Mouse (Mus musculus) heart, embryonic 15.5 days (tissue): ENCODE results near the gene Mfsd2a. TPM values are rescaled to one million over a fixed set of nuclear protein-coding genes. Genes with fewer than 3 reads are reported as not detected.
"Not testable (repeated sequence)": the region's sequence is repeated elsewhere in the genome, so short reads cannot be mapped to it uniquely, and the experiment has no call there.

Experiments used
- ATAC-seq: fragments of 200-750 bp; cut with Nextera tagmentation; replicated peaks from 2 replicates; pipeline ENCODE4 v1.8.0; 2017; ENCODE audit warnings: low read depth, moderate TSS enrichment; ENCODE audit not compliant: insufficient number of reproducible peaks, insufficient read depth, low FRiP score
- H3K27ac ChIP-seq: fragments of 300-500 bp; sonication (generic); 2 replicates; pipeline ENCODE4 v1.5.1; 2015; ENCODE audit warnings: mild to moderate bottlenecking, inconsistent platforms
- H3K27me3 ChIP-seq: fragments of 300-500 bp; sonication (generic); 2 replicates; pipeline ENCODE4 v1.6.1; 2015; ENCODE audit warnings: inconsistent platforms
- H3K36me3 ChIP-seq: fragments of 300-500 bp; sonication (generic); 2 replicates; pipeline ENCODE4 v1.6.1; 2015; ENCODE audit warnings: mild to moderate bottlenecking, inconsistent platforms
- H3K4me1 ChIP-seq: fragments of 300-500 bp; sonication (generic); replicated peaks from 2 replicates; pipeline ENCODE4 v1.6.1; 2015; ENCODE audit warnings: inconsistent platforms
- H3K4me2 ChIP-seq: fragments of 300-500 bp; sonication (generic); 2 replicates; pipeline ENCODE4 v1.6.1; 2015; ENCODE audit warnings: inconsistent platforms, mild to moderate bottlenecking, moderate library complexity
- H3K4me3 ChIP-seq: fragments of 300-500 bp; sonication (generic); 2 replicates; pipeline ENCODE4 v1.5.1; 2015; ENCODE audit warnings: mild to moderate bottlenecking, inconsistent platforms
- H3K9ac ChIP-seq: fragments of 300-500 bp; sonication (generic); 2 replicates; pipeline ENCODE4 v1.6.1; 2015; ENCODE audit warnings: mild to moderate bottlenecking, inconsistent platforms
- H3K9me3 ChIP-seq: fragments of 300-500 bp; sonication (generic); replicated peaks from 2 replicates; pipeline ENCODE4 v1.6.1; 2016; ENCODE audit warnings: inconsistent platforms
- WGBS: fragments of 180-500 bp; shearing (Covaris S2); methylation state at CpG from one replicate; pipeline ENCODE4 v1.1.7; 2015; ENCODE audit warnings: mixed read lengths; 5-methylcytosine and 5-hydroxymethylcytosine counted together
- polyA plus RNA-seq: library from polyadenylated mRNA; unstranded; fragments of >200 nt; fragmentation: Nextera tagmentation; extraction: Ambion mirVana; gene quantifications from 2 replicates; pipeline ENCODE4 v1.2.1, GENCODE M21; 2015

The Mfsd2a gene
- polyA plus RNA-seq, 1 experiment from 2014 or later: 0.37 TPM

DNA sequence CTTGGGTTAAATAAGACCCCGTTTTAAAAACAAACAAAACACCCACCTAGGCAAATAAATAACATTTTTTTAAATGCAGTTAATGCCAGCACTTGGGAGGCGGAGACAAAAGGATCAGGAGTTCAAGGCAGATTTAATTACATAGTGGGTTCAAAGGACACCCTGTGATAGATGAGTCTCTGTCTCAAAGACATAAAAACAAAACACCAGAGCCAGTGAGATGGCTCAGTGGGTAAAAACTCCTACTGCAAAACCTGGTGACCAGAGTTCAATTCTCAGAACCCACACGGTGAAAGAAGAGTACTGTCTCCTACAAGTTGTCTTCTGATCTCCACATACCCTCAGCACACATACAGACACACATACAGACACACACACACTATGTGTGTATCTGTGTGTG is 31.3 kb upstream of the Mfsd2a start:
- WGBS: 65% methylated on average over 3 of the region's 3 CpGs
- H3K9me3 ChIP-seq: no peaks in the 10 kb centered on the region
- H3K27ac ChIP-seq: no peak overlapping the region
- H3K4me2 ChIP-seq: no peak overlapping the region
- peaks cover 22% of the 10 kb centered on the region for H3K4me1 ChIP-seq
- H3K9ac ChIP-seq: no peak overlapping the region
- H3K27me3 ChIP-seq: peaks cover 25% of the 10 kb centered on the region
- no peak overlapping the region for H3K4me3 ChIP-seq
- ATAC-seq: no peak
- H3K36me3 ChIP-seq: no peaks in the 10 kb centered on the region

DNA sequence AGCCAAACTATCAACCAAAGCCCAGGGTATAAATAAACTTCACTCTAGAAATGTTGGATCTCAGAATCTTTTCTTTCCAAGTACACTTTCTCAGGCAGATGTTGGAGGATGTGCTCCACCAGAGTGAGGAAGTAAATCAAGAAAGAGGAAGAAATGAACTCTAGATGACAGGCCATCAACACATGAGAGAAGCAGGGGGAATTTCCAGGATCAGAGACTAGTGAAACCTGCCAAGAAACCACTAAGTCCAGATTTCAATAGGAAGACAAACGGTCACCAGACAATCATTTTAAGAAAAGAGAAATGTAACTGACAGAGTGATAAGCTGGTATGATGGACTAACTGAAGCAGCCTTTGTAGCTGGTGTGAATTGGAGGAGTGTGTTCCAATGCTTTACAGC is 30.2 kb upstream of the Mfsd2a start:
- H3K4me1 ChIP-seq: peaks cover 14% of the 10 kb centered on the region

GRCm38 (mm10) chr4:122988004-122988403 is 27.0 kb upstream of the Mfsd2a start:
- H3K4me3 ChIP-seq, H3K36me3 ChIP-seq, H3K4me1 ChIP-seq, H3K9me3 ChIP-seq, H3K27ac ChIP-seq, H3K4me2 ChIP-seq, ATAC-seq, H3K9ac ChIP-seq: not testable (repeated sequence)
- 42% methylated on average over 3 of the region's 3 CpGs for WGBS
- peaks cover 19% of the 10 kb centered on the region for H3K27me3 ChIP-seq

More for the DNA sequence above, 30.2 kb upstream of the Mfsd2a start:
- no peak overlapping the region for H3K9ac ChIP-seq
- WGBS: 55% methylated on average over 1 of the region's 1 CpGs
- H3K4me2 ChIP-seq: no peak overlapping the region
- ATAC-seq: no peak
- no peak overlapping the region for H3K4me3 ChIP-seq
- H3K27me3 ChIP-seq: peaks cover 16% of the 10 kb centered on the region
- no peak overlapping the region for H3K27ac ChIP-seq
- H3K36me3 ChIP-seq: no peaks in the 10 kb centered on the region
- H3K9me3 ChIP-seq: no peaks in the 10 kb centered on the region

- 36% methylated on average over 4 of the region's 4 CpGs for WGBS
- peaks cover 6% of the 10 kb centered on the region; the same call in 1 of the 2 replicates for H3K4me1 ChIP-seq
- H3K27ac ChIP-seq: no peak overlapping the region
- no peak overlapping the region for H3K4me3 ChIP-seq
- no peak for ATAC-seq
- H3K27me3 ChIP-seq: peaks cover 21% of the 10 kb centered on the region
- no peaks in the 10 kb centered on the region for H3K36me3 ChIP-seq
- H3K9me3 ChIP-seq: no peaks in the 10 kb centered on the region
- no peak overlapping the region for H3K9ac ChIP-seq
- no peak overlapping the region for H3K4me2 ChIP-seq
Observed at GRCm38 (mm10) chr4:122987421-122987820, 26.4 kb upstream of the Mfsd2a start.

GRCm38 (mm10) chr4:122985110-122985509 is 24.1 kb upstream of the Mfsd2a start:
- Histone ChIP-seq H3K4me2 (no peak overlapping the region), H3K9me3 (no peaks in the 10 kb centered on the region), H3K27ac (no peak overlapping the region), H3K36me3 (no peaks in the 10 kb centered on the region), H3K4me3 (no peak overlapping the region), H3K4me1 (peaks cover 9% of the 10 kb centered on the region; the same call in 1 of the 2 replicates), H3K27me3 (peaks cover 26% of the 10 kb centered on the region), H3K9ac (no peak overlapping the region)
- WGBS: 34% methylated on average over 8 of the region's 8 CpGs
- peak; percentile 69 for ATAC-seq

DNA sequence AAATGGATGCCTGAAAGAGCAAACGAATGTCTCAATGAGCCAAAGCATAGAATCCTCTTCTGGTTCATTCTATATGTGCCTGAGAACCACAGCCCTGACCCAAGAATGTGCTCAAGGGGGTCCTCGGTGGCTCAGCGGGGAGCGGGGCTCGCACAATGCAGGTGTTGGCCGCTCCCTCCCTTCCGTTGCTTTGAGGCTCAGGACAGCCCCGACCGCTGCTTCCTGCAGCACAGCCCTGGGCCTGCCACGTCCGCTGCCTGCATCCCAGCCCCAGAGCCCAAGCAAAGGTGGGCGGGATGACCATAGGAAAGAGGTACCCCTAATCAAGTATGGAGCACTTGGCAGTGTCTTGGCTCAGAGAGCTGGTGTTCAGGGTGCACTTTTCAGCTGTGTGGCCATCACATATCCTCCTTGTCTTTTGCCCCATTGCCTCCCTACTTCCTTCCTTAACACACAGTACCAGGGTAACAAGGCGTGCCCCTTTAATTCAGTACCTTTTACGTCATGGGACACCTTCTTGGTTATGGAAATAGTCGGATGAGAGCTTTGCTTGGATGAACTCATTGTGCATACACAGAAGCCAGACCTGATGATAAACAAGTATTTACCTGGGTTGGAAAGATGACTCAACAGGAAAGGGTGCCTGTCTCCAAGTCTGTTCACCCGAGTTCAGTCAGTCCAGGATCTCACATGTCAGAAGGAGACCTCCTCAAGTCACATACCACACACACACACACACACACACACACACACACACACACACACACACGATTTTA is 22.7 kb upstream of the Mfsd2a start:
- Histone ChIP-seq H3K9ac (no peak overlapping the region), H3K4me1 (peaks cover 9% of the 10 kb centered on the region; the same call in 1 of the 2 replicates), H3K4me3 (peak overlapping the region; percentile 17; the same call in 1 of the 2 replicates), H3K9me3 (no peaks in the 10 kb centered on the region), H3K4me2 (peak overlapping the region; percentile 35), H3K36me3 (no peaks in the 10 kb centered on the region), H3K27me3 (peaks cover 26% of the 10 kb centered on the region), H3K27ac (no peak overlapping the region)
- ATAC-seq: no peak
- WGBS: 26% methylated on average over 17 of the region's 17 CpGs

DNA sequence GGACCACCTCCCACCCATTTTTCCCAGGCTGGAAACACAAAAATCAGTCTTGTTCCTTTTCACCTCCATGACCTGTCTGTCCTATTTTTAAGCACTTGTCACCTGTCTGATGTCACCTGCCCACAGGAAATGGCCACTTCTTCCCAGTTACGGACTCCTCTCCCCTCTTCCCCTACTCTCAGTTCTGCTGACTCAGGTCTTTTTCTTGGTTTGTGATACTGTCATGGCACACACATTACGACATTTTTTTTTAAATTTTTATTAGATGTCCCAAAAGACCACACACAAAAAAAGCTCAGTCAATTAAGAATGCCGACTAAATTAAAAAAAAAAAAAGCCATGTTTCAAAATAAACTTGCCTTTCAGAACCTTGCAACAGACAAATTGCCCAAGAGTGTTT is 21.5 kb upstream of the Mfsd2a start:
- Histone ChIP-seq H3K36me3 (no peaks in the 10 kb centered on the region), H3K27ac (no peak overlapping the region), H3K9ac (no peak overlapping the region), H3K9me3 (no peaks in the 10 kb centered on the region), H3K27me3 (peaks cover 26% of the 10 kb centered on the region), H3K4me1 (peaks cover 8% of the 10 kb centered on the region; the same call in 1 of the 2 replicates), H3K4me3 (no peak overlapping the region), H3K4me2 (no peak overlapping the region)
- 64% methylated on average over 3 of the region's 3 CpGs for WGBS
- ATAC-seq: no peak

DNA sequence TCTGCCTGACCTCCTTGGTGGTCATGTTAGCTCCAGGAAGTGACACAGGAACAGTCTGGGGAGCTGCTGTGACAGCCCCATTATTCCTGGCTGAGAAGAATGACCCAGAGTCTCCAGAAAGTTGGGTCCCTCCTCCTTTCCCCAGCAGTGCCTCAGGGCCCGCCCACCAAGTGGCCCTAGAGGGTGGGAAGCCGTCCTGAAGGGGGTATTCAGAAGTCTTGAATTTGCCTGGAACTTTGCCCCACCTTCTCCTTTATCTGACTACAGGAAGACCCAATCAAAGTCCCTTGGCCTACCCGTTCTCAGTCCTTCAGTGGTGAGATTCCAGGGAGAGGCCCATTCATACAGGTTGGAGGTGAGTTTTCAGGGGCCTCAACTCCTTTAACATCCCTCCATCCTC is 20.9 kb upstream of the Mfsd2a start:
- Histone ChIP-seq H3K9ac (no peak overlapping the region), H3K27me3 (peaks cover 29% of the 10 kb centered on the region), H3K4me3 (no peak overlapping the region), H3K4me1 (0 out of 2 replicates have a peak, but pooled peaks cover 6% of the 10 kb centered on the region), H3K4me2 (no peak overlapping the region), H3K27ac (no peak overlapping the region), H3K36me3 (no peaks in the 10 kb centered on the region), H3K9me3 (no peaks in the 10 kb centered on the region)
- 48% methylated on average over 3 of the region's 3 CpGs for WGBS
- ATAC-seq: no peak

DNA sequence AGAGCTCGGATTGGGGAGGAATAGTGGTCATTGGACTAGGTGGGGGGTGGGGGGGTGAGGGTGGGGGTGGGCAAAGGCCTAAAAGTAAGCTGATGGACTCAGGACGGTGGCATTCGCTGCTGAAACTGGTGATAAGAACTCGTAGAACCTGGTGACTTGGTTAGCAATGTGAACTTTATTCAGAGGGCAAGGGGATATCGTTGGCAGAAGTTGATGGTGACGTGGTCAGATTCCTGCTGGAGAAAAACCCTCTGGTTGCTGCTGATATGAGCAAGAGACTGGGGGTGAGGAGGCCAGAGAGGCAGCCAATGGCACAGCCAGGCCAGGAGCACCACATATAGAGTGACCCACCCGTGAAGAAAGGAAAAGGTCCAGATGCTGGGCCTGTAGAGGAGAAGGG is 20.2 kb upstream of the Mfsd2a start:
- H3K36me3 ChIP-seq: no peaks in the 10 kb centered on the region
- H3K9me3 ChIP-seq: no peaks in the 10 kb centered on the region
- ATAC-seq: no peak
- H3K4me2 ChIP-seq: no peak overlapping the region
- H3K4me1 ChIP-seq: 0 out of 2 replicates have a peak, but pooled peaks cover 6% of the 10 kb centered on the region
- H3K27ac ChIP-seq: no peak overlapping the region
- 58% methylated on average over 7 of the region's 7 CpGs for WGBS
- no peak overlapping the region for H3K9ac ChIP-seq
- H3K27me3 ChIP-seq: peaks cover 29% of the 10 kb centered on the region
- H3K4me3 ChIP-seq: no peak overlapping the region

- WGBS: 59% methylated on average over 2 of the region's 2 CpGs
Observed at GRCm38 (mm10) chr4:122980684-122981083, 19.7 kb upstream of the Mfsd2a start.

GRCm38 (mm10) chr4:122979826-122980225 is 18.8 kb upstream of the Mfsd2a start:
- no peak for ATAC-seq
- no peak overlapping the region for H3K4me3 ChIP-seq
- 65% methylated on average over 3 of the region's 3 CpGs for WGBS
- H3K36me3 ChIP-seq: no peaks in the 10 kb centered on the region
- H3K9me3 ChIP-seq: no peaks in the 10 kb centered on the region
- no peak overlapping the region for H3K9ac ChIP-seq
- no peak overlapping the region for H3K4me2 ChIP-seq
- H3K27me3 ChIP-seq: peaks cover 33% of the 10 kb centered on the region
- 0 out of 2 replicates have a peak, but pooled peaks cover 6% of the 10 kb centered on the region for H3K4me1 ChIP-seq
- no peak overlapping the region for H3K27ac ChIP-seq

More at GRCm38 (mm10) chr4:122980684-122981083, 19.7 kb upstream of the Mfsd2a start:
- Histone ChIP-seq H3K9me3 (no peaks in the 10 kb centered on the region), H3K27me3 (peaks cover 31% of the 10 kb centered on the region), H3K36me3 (no peaks in the 10 kb centered on the region), H3K27ac (no peak overlapping the region), H3K9ac (no peak overlapping the region), H3K4me1 (0 out of 2 replicates have a peak, but pooled peaks cover 6% of the 10 kb centered on the region), H3K4me2 (no peak overlapping the region), H3K4me3 (no peak overlapping the region)
- no peak for ATAC-seq

DNA sequence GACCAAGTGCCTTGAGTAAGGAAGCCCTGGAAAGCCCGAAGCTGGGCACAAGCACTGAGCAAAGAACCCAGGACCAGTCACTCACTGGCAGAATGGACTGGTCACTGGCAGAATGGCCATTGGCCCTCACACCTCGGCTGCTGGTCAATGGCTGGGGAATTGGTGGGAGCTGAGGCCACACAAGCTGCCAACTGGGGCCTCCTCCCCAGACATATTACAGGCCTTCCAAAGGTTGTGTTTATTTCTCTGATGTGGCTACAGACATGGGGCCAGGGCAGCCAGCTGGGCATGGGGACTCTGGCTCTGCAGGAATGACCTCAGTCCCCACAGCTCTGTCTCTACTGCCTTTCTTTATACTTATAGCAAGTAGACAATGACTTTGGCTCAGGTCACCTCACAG is 17.9 kb upstream of the Mfsd2a start:
- ATAC-seq: no peak
- Histone ChIP-seq H3K27ac (no peak overlapping the region), H3K4me1 (0 out of 2 replicates have a peak, but pooled peaks cover 6% of the 10 kb centered on the region), H3K4me2 (no peak overlapping the region), H3K4me3 (no peak overlapping the region), H3K36me3 (no peaks in the 10 kb centered on the region), H3K9ac (no peak overlapping the region), H3K9me3 (no peaks in the 10 kb centered on the region), H3K27me3 (peaks cover 23% of the 10 kb centered on the region)
- WGBS: 77% methylated on average over 2 of the region's 2 CpGs
